Mouse (Mus musculus): ENCODE data around the gene Daam2.

DNA sequence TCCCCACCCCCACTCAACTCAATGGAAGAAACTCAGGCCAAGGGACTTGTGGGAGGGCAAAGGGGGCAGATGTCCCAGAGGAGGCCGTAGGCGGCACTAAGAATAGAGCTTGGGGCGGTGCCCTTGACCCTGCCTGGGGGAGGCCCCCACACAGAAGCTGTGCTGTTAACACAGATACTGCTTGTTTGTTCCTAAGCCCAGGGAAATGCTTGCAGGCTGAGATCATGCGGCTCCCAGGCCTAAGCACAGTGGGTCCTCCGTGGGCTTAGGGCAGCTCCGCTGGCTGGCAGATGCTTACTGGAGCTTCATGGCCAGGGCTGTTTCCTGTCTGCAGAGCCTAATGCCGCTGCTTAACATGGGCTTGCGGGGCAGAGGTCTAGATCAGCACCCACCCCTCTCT, 91.5 kb downstream of the Daam2 start:
- TF ChIP-seq POLR2A (IDR thresholded peaks at IDR 0.05; ENCODE audit: borderline replicate concordance, insufficient read depth, low read length) (no peak), CTCF (IDR thresholded peaks at IDR 0.05; ENCODE audit: borderline replicate concordance, insufficient read depth, low read depth, low read length) (no peak)

All from cerebellum, adult 2 months (tissue).